Comparison of ENCODE assay signal across 14 mouse cellular contexts in the genomic region with DNA sequence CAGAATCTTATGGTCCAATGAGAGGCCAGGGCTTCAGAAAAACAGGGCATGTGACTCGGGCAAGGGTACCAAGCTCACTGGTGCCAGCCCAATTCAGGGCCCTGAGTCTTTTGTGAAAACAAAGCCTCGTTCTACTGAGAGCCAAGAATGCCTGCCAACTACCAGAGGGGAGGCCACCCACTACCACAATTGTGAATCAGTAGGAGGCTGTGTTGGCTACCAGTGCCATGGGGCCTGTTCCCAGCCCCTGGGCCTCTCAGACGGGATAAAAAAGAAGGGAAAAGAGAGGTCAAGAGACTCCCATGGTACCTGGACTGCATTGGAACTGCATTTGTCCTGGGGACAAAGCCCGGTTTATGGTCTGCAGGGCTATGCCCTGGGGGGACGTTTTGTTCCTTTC. TPM values are rescaled to one million over a fixed set of nuclear protein-coding genes. Genes with fewer than 3 reads are reported as not detected.
DNase-seq lines count a peak whose midpoint lies in the region; ATAC-seq and TF ChIP-seq lines count a peak whose summit lies in the region.
"Had no signal": no experiment of that assay in that cellular context is flagged by ENCODE, and none has a peak within 500 bp of the region (broad histone marks: within the 10 kb centered on the region; RNA-seq: fewer than 3 reads in every experiment).

No protein-coding gene starts in this region.

- H3K9ac ChIP-seq in forebrain, embryonic 13.5 days, result no peak overlapping the region
- no peak overlapping the region for H3K9ac ChIP-seq in forebrain, embryonic 11.5 days (ENCODE audit: low read length)
- no peak overlapping the region for H3K9ac ChIP-seq in midbrain, postnatal 0 days (replicated peaks; ENCODE audit: low read length, poor library complexity, severe bottlenecking)
- H3K9ac ChIP-seq: liver, embryonic 14.5 days had no signal

- intact Hi-C loops in heart, postnatal 36 days (cut with DNase I), result no loop called here

- H3K4me2 ChIP-seq in forebrain, embryonic 13.5 days, result no peak overlapping the region
- H3K4me2 ChIP-seq in forebrain, embryonic 11.5 days (ENCODE audit: low read depth, low read length, severe bottlenecking), result no peak overlapping the region
- no peak overlapping the region for H3K4me2 ChIP-seq in midbrain, postnatal 0 days (ENCODE audit: low read depth, low read length, poor library complexity, severe bottlenecking)

- ATAC-seq in forebrain, embryonic 13.5 days, result peak; percentile 72
- no peak for ATAC-seq in forebrain, embryonic 11.5 days (replicated peaks; ENCODE audit: low FRiP score)
- peak; percentile 75 for ATAC-seq in midbrain, postnatal 0 days (ENCODE audit: low FRiP score)

- peaks cover 27% of the 10 kb centered on the region for H3K4me1 ChIP-seq in forebrain, embryonic 13.5 days
- 0 out of 2 replicates have a peak, but pooled peaks cover 2% of the 10 kb centered on the region for H3K4me1 ChIP-seq in forebrain, embryonic 11.5 days (replicated peaks; ENCODE audit: control insufficient read depth, insufficient read depth, low read length)
- peaks cover 2% of the 10 kb centered on the region; the same call in 1 of the 2 replicates for H3K4me1 ChIP-seq in cortical plate, adult 2 months (ENCODE audit: control insufficient read depth, insufficient read depth, low read length)
- 0 out of 2 replicates have a peak, but pooled peaks cover 4% of the 10 kb centered on the region for H3K4me1 ChIP-seq in midbrain, postnatal 0 days (ENCODE audit: insufficient read depth, low read length)

- 33% methylated on average over 5 of the region's 5 CpGs for WGBS in forebrain, embryonic 13.5 days
- WGBS in forebrain, embryonic 11.5 days, result 66% methylated on average over 5 of the region's 5 CpGs
- WGBS in midbrain, postnatal 0 days, result 38% methylated on average over 5 of the region's 5 CpGs

- TF ChIP-seq CTCF in cortical plate, adult 2 months (IDR thresholded peaks at IDR 0.05; ENCODE audit: extremely low read depth, insufficient read depth, low read length), result no peak
- no peak for TF ChIP-seq CTCF in layer of hippocampus, adult 2 months (conservative IDR thresholded peaks at IDR 0.05)
- no peak for TF ChIP-seq CTCF in midbrain, postnatal 0 days (IDR thresholded peaks at IDR 0.05)

- H3K27ac ChIP-seq in forebrain, embryonic 13.5 days, result peak overlapping the region; percentile 83
- H3K27ac ChIP-seq in forebrain, embryonic 11.5 days (ENCODE audit: low read depth, low read length), result no peak overlapping the region
- H3K27ac ChIP-seq in cortical plate, adult 2 months (ENCODE audit: insufficient read depth, low read length), result peak overlapping the region; percentile 75; the same call in 1 of the 2 replicates
- peak overlapping the region; percentile 91 for H3K27ac ChIP-seq in layer of hippocampus, adult 2 months
- H3K27ac ChIP-seq in midbrain, postnatal 0 days (ENCODE audit: low read depth, low read length), result peak overlapping the region; percentile 68
- H3K27ac ChIP-seq: embryonic facial prominence, embryonic 10.5 days; liver, embryonic 14.5 days had no signal

- TF ChIP-seq POLR2A in cortical plate, adult 2 months (IDR thresholded peaks at IDR 0.05; ENCODE audit: extremely low read depth, insufficient read depth, low read length), result no peak

- no peaks in the 10 kb centered on the region for H3K9me3 ChIP-seq in forebrain, embryonic 13.5 days (replicated peaks)
- H3K9me3 ChIP-seq in forebrain, embryonic 11.5 days (ENCODE audit: control insufficient read depth, low read length), result no peaks in the 10 kb centered on the region
- no peaks in the 10 kb centered on the region for H3K9me3 ChIP-seq in midbrain, postnatal 0 days (ENCODE audit: low read length)
- H3K9me3 ChIP-seq: embryonic facial prominence, embryonic 10.5 days had no signal

- no peaks in the 10 kb centered on the region for H3K36me3 ChIP-seq in forebrain, embryonic 13.5 days (ENCODE audit: poor library complexity, severe bottlenecking)
- H3K36me3 ChIP-seq in forebrain, embryonic 11.5 days (ENCODE audit: control insufficient read depth, insufficient read depth, low read length), result no peaks in the 10 kb centered on the region
- no peaks in the 10 kb centered on the region for H3K36me3 ChIP-seq in midbrain, postnatal 0 days (ENCODE audit: insufficient read depth, low read length)
- H3K36me3 ChIP-seq: embryonic facial prominence, embryonic 10.5 days had no signal

- no peak overlapping the region for H3K4me3 ChIP-seq in forebrain, embryonic 13.5 days
- H3K4me3 ChIP-seq in forebrain, embryonic 11.5 days (ENCODE audit: low read depth, low read length), result no peak overlapping the region
- no peak overlapping the region for H3K4me3 ChIP-seq in cortical plate, adult 2 months (ENCODE audit: insufficient read depth, low read length)
- H3K4me3 ChIP-seq in layer of hippocampus, adult 2 months, result no peak overlapping the region
- no peak overlapping the region for H3K4me3 ChIP-seq in midbrain, postnatal 0 days (ENCODE audit: low read depth, low read length)
- H3K4me3 ChIP-seq: embryonic facial prominence, embryonic 10.5 days; megakaryocyte, embryonic 14.5 days had no signal

- H3K27me3 ChIP-seq in forebrain, embryonic 13.5 days, result peaks cover 6% of the 10 kb centered on the region
- peaks cover under 1% of the 10 kb centered on the region; the same call in 1 of the 2 replicates for H3K27me3 ChIP-seq in forebrain, embryonic 11.5 days (ENCODE audit: control insufficient read depth, insufficient read depth, low read length)
- H3K27me3 ChIP-seq in midbrain, postnatal 0 days (ENCODE audit: insufficient read depth, low read length), result no peaks in the 10 kb centered on the region

- DNase-seq in forebrain, embryonic 11.5 days (ENCODE audit: low spot score), result no peak
- peak; percentile 57 to 86 for DNase-seq in layer of hippocampus, adult 2 months (ENCODE audit: low spot score in 2 of 2)
- DNase-seq in midbrain, postnatal 0 days (ENCODE audit: low spot score), result peak; percentile 87
- DNase-seq in heart, postnatal 36 days, result no peak
- DNase-seq in natural killer cell, adult 2 months (ENCODE audit: low spot score in 2 of 2), result no peak
- DNase-seq in gastrocnemius, adult 8-10 months (ENCODE audit: low spot score in 2 of 2), result no peak
- DNase-seq: gastrocnemius, postnatal 10 days; heart, postnatal 14 days; kidney, postnatal 36 days had no signal

RNA-seq across cellular contexts. Expression of a gene that starts 41.9 kb away (rescaled TPM):
- 18.0 and 19.2 TPM in 2 replicates for polyA plus RNA-seq in forebrain, embryonic 13.5 days (2015; fragmentation: Nextera tagmentation; extraction: Ambion mirVana)
- 23.5 and 26.6 TPM in 2 replicates for polyA plus RNA-seq in forebrain, embryonic 11.5 days (2014; fragmentation: Nextera tagmentation; extraction: Ambion mirVana)
- 61.1 and 64.2 TPM in 2 replicates for polyA plus RNA-seq in cortical plate, adult 2 months (2012; rRNA removed)
- total RNA-seq in layer of hippocampus, adult 2 months (2021), result 10 to 100 TPM; 76.5 to 77.4 TPM
- 87.6 and 88.0 TPM in 2 replicates for total RNA-seq in midbrain, postnatal 0 days (2014; rRNA removed)
- polyA plus RNA-seq in midbrain, postnatal 0 days (2015; fragmentation: Nextera tagmentation; extraction: Ambion mirVana), result 30.1 and 31.4 TPM in 2 replicates
- total RNA-seq in heart, postnatal 36 days (2021), result 10 to 100 TPM; 68.7 to 73.6 TPM
- total RNA-seq in gastrocnemius, adult 8-10 months (2022), result 10 to 100 TPM in 2 of 4 experiments, 1 to 10 TPM in 2; 8.0 to 13.0 (median 10.7) TPM

RNA-seq across cellular contexts. Expression of a gene that starts 45.3 kb away (rescaled TPM):
- polyA plus RNA-seq in forebrain, embryonic 13.5 days (2015; fragmentation: Nextera tagmentation; extraction: Ambion mirVana), result 0.06 TPM in 1 of 2 replicates, not detected in the other
- 0.15 TPM in 1 of 2 replicates, not detected in the other for polyA plus RNA-seq in forebrain, embryonic 11.5 days (2014; fragmentation: Nextera tagmentation; extraction: Ambion mirVana)
- polyA plus RNA-seq in cortical plate, adult 2 months (2012; rRNA removed), result 0.04 and 0.09 TPM in 2 replicates
- total RNA-seq in layer of hippocampus, adult 2 months (2021), result under 1 TPM; 0.34 to 0.79 TPM
- total RNA-seq in midbrain, postnatal 0 days (2014; rRNA removed), result 0.27 TPM in 1 of 2 replicates, not detected in the other
- polyA plus RNA-seq in midbrain, postnatal 0 days (2015; fragmentation: Nextera tagmentation; extraction: Ambion mirVana), result 0.43 and 0.52 TPM in 2 replicates
- total RNA-seq in heart, postnatal 36 days (2021), result not detected
- not detected for total RNA-seq in gastrocnemius, adult 8-10 months (2022)
- total RNA-seq: gastrocnemius, postnatal 10 days had no signal
- polyA plus RNA-seq: embryonic facial prominence, embryonic 10.5 days; liver, embryonic 14.5 days had no signal

RNA-seq across cellular contexts. Expression of a gene that starts 51.7 kb away (rescaled TPM):
- 0.21 TPM in 1 of 2 replicates, not detected in the other for polyA plus RNA-seq in forebrain, embryonic 13.5 days (2015; fragmentation: Nextera tagmentation; extraction: Ambion mirVana)
- polyA plus RNA-seq in forebrain, embryonic 11.5 days (2014; fragmentation: Nextera tagmentation; extraction: Ambion mirVana), result not detected in 2 replicates
- 16.6 and 17.2 TPM in 2 replicates for polyA plus RNA-seq in cortical plate, adult 2 months (2012; rRNA removed)
- 10 to 100 TPM; 29.9 to 33.9 TPM for total RNA-seq in layer of hippocampus, adult 2 months (2021)
- 75.5 and 104 TPM in 2 replicates for total RNA-seq in midbrain, postnatal 0 days (2014; rRNA removed)
- 65.9 and 83.6 TPM in 2 replicates for polyA plus RNA-seq in midbrain, postnatal 0 days (2015; fragmentation: Nextera tagmentation; extraction: Ambion mirVana)
- 10 to 100 TPM in 1 of 2 experiments, 1 to 10 TPM in 1; 6.4 to 11.8 TPM for total RNA-seq in heart, postnatal 36 days (2021)
- total RNA-seq in gastrocnemius, adult 8-10 months (2022), result 10 to 100 TPM in 2 of 4 experiments, 1 to 10 TPM in 2; 7.5 to 10.9 (median 9.9) TPM

Comparison
In these comparisons a context has a peak if more than half of its experiments do, and no peak if none do; other contexts are left out.
1. DNase-seq: peak in layer of hippocampus, adult 2 months (2 of 2) and midbrain, postnatal 0 days (single experiment); none in forebrain, embryonic 11.5 days (single experiment), heart, postnatal 36 days (0 of 2), natural killer cell, adult 2 months (0 of 2) and gastrocnemius, adult 8-10 months (0 of 2).